Mouse (Mus musculus) megakaryocyte, embryonic 14.5 days (primary cell): ENCODE results near the gene Mrpl55.

ENCODE experiments used
- FLI1 ChIP-seq: IDR thresholded peaks from 2 replicates; pipeline ENCODE4 v1.6.1; 2012; ENCODE audit warnings: low read length, inconsistent platforms, mixed read lengths
- GATA1 ChIP-seq: IDR thresholded peaks from 3 replicates; pipeline ENCODE4 v1.6.1; 2012; ENCODE audit warnings: mixed read lengths, low read length, inconsistent platforms, borderline replicate concordance

GRCm38 (mm10) chr11:59170549-59170948 lies 31.7 kb upstream of the Mrpl55 start:
- TF ChIP-seq GATA1 (no peak), FLI1 (no peak)
